Mouse (Mus musculus): ENCODE results near the gene Dync1li1.

Gene Dync1li1

GRCm38 (mm10) chr9:114729911-114730805 is 41.6 kb downstream of the Dync1li1 start:
- no peak for DNase-seq (ENCODE audit: low spot score)

- peak; percentile 91 for DNase-seq (ENCODE audit: low spot score)
Observed at GRCm38 (mm10) chr9:114731011-114731755, 42.6 kb downstream of the Dync1li1 start, which contains the start of gene Cmtm6. Gene Cmtm6 (plus strand): TSS chr9:114731116.

- DNase-seq (ENCODE audit: low spot score), result no peak
Observed at GRCm38 (mm10) chr9:114731871-114732682, 43.5 kb downstream of the Dync1li1 start.

GRCm38 (mm10) chr9:114733238-114733637 is 44.6 kb downstream of the Dync1li1 start:
- DNase-seq (ENCODE audit: low spot score), result no peak

- DNase-seq (ENCODE audit: low spot score), result no peak
Observed at GRCm38 (mm10) chr9:114736442-114736841, 47.9 kb downstream of the Dync1li1 start.

GRCm38 (mm10) chr9:114740336-114740735 is 51.7 kb downstream of the Dync1li1 start:
- DNase-seq (ENCODE audit: low spot score), result no peak

- DNase-seq (ENCODE audit: low spot score), result no peak
Observed at GRCm38 (mm10) chr9:114742731-114743130, 54.1 kb downstream of the Dync1li1 start.

GRCm38 (mm10) chr9:114745163-114745562 is 56.6 kb downstream of the Dync1li1 start:
- DNase-seq (ENCODE audit: low spot score), result no peak

GRCm38 (mm10) chr9:114745654-114746053 is 57.1 kb downstream of the Dync1li1 start:
- no peak for DNase-seq (ENCODE audit: low spot score)

- no peak for DNase-seq (ENCODE audit: low spot score)
Observed at GRCm38 (mm10) chr9:114747012-114747411, 58.4 kb downstream of the Dync1li1 start.

- DNase-seq (ENCODE audit: low spot score), result no peak
Observed at GRCm38 (mm10) chr9:114747466-114747865, 58.9 kb downstream of the Dync1li1 start.

- DNase-seq (ENCODE audit: low spot score), result no peak
Observed at GRCm38 (mm10) chr9:114751582-114751981, 63.0 kb downstream of the Dync1li1 start.

GRCm38 (mm10) chr9:114752311-114752710 is 63.7 kb downstream of the Dync1li1 start:
- DNase-seq (ENCODE audit: low spot score), result no peak

GRCm38 (mm10) chr9:114752863-114753484 is 64.4 kb downstream of the Dync1li1 start:
- peak; percentile 86 for DNase-seq (ENCODE audit: low spot score)

- DNase-seq (ENCODE audit: low spot score), result no peak
Observed at GRCm38 (mm10) chr9:114758272-114758671, 69.7 kb downstream of the Dync1li1 start.

- DNase-seq (ENCODE audit: low spot score), result no peak
Observed at GRCm38 (mm10) chr9:114758801-114759200, 70.2 kb downstream of the Dync1li1 start.

- no peak for DNase-seq (ENCODE audit: low spot score)
Observed at GRCm38 (mm10) chr9:114759886-114760285, 71.3 kb downstream of the Dync1li1 start.

GRCm38 (mm10) chr9:114760353-114760752 is 71.8 kb downstream of the Dync1li1 start:
- no peak for DNase-seq (ENCODE audit: low spot score)

- DNase-seq (ENCODE audit: low spot score), result no peak
Observed at GRCm38 (mm10) chr9:114761848-114762247, 73.3 kb downstream of the Dync1li1 start.

- DNase-seq (ENCODE audit: low spot score), result no peak
Observed at GRCm38 (mm10) chr9:114763341-114763740, 74.8 kb downstream of the Dync1li1 start.

- DNase-seq (ENCODE audit: low spot score), result no peak
Observed at GRCm38 (mm10) chr9:114767030-114767429, 78.4 kb downstream of the Dync1li1 start.

GRCm38 (mm10) chr9:114767507-114767906 is 78.9 kb downstream of the Dync1li1 start:
- DNase-seq (ENCODE audit: low spot score), result no peak
